Comparison of ENCODE assay signal across 8 mouse cellular contexts in the genomic region with DNA sequence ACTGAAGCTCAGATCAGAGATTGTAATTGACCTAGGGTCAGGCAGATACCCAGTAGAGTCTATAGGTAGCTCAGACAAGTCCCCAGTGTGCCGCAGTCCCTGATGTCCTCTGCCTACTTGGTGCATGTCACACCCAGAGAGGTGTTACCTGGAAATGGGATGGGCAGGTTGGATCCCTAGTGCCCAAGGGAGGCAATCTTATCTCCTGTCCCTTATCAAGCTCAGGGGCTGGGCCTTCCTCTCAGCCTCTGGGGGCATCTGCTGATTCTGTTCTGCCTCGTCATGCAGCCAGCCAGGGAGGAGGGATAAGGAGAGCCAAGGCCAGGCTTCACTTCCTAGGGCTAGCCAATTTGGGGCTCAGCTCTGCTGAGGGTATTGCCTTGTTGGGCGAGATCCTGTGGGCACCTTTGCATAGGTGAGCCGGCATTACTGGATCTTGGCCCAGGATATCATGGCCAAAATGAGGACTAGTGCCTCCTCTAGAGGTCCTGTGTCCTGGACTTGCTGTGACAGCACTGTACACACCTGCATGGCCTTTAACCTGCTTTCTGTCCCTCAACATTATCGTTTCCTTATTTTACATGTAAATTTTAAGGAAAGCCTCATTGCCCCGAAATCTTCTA. TPM values are rescaled to one million over a fixed set of nuclear protein-coding genes. Genes with fewer than 3 reads are reported as not detected.
DNase-seq lines count a peak whose midpoint lies in the region; ATAC-seq lines count a peak whose summit lies in the region.

No protein-coding gene starts in this region.

- peaks cover 20% of the 10 kb centered on the region for H3K4me1 ChIP-seq in heart, embryonic 11.5 days (ENCODE audit: control insufficient read depth, insufficient read depth, low read length)
- peaks cover 2% of the 10 kb centered on the region; the same call in 1 of the 2 replicates for H3K4me1 ChIP-seq in hindbrain, embryonic 11.5 days (replicated peaks; ENCODE audit: control insufficient read depth, insufficient read depth, low read length)
- peaks cover 34% of the 10 kb centered on the region for H3K4me1 ChIP-seq in midbrain, embryonic 12.5 days

- no peak overlapping the region; the same call in 1 of the 2 replicates for H3K27ac ChIP-seq in heart, embryonic 11.5 days (ENCODE audit: low read depth, low read length)
- H3K27ac ChIP-seq in hindbrain, embryonic 11.5 days (ENCODE audit: low read depth, low read length): no peak overlapping the region
- H3K27ac ChIP-seq in midbrain, embryonic 12.5 days (replicated peaks): no peak overlapping the region

- no peak for DNase-seq in heart, adult 9 months (ENCODE audit: low spot score in 2 of 2)
- peak; percentile 57 for DNase-seq in MEL-GATA-1-ER (ENCODE audit: extremely low read depth, low read depth)
- DNase-seq in hindbrain, embryonic 11.5 days (ENCODE audit: low spot score): no peak
- no peak for DNase-seq in urinary bladder, postnatal 4 days (ENCODE audit: low spot score in 2 of 2)
- no peak for DNase-seq in cerebellum, adult 18-20 months
- DNase-seq in ovary, adult 18-20 months (ENCODE audit: low spot score): no peak

- peak overlapping the region; percentile 75 for H3K4me2 ChIP-seq in heart, embryonic 11.5 days
- H3K4me2 ChIP-seq in hindbrain, embryonic 11.5 days (replicated peaks; ENCODE audit: low read depth, low read length): peak overlapping the region; percentile 50; the same call in 1 of the 2 replicates
- peak overlapping the region; percentile 90 for H3K4me2 ChIP-seq in midbrain, embryonic 12.5 days (replicated peaks)

- H3K9ac ChIP-seq in heart, embryonic 11.5 days (ENCODE audit: low read depth, low read length): peak overlapping the region; percentile 93
- peak overlapping the region; percentile 92 for H3K9ac ChIP-seq in hindbrain, embryonic 11.5 days (ENCODE audit: low read depth, low read length)
- H3K9ac ChIP-seq in midbrain, embryonic 12.5 days (replicated peaks): peak overlapping the region; percentile 97; the same call in 1 of the 2 replicates

- H3K9me3 ChIP-seq in heart, embryonic 11.5 days (replicated peaks; ENCODE audit: control insufficient read depth, low read length): no peaks in the 10 kb centered on the region
- no peaks in the 10 kb centered on the region for H3K9me3 ChIP-seq in hindbrain, embryonic 11.5 days (ENCODE audit: control insufficient read depth, low read length)
- H3K9me3 ChIP-seq in midbrain, embryonic 12.5 days: no peaks in the 10 kb centered on the region

- WGBS in heart, embryonic 11.5 days (ENCODE audit: insufficient replicate concordance): 64% methylated on average over 6 of the region's 6 CpGs
- 78% methylated on average over 6 of the region's 6 CpGs for WGBS in hindbrain, embryonic 11.5 days
- 84% methylated on average over 6 of the region's 6 CpGs for WGBS in midbrain, embryonic 12.5 days

- peak overlapping the region; percentile 89 for H3K4me3 ChIP-seq in heart, embryonic 11.5 days (ENCODE audit: low read depth, low read length)
- peak overlapping the region; percentile 89 for H3K4me3 ChIP-seq in hindbrain, embryonic 11.5 days (ENCODE audit: low read depth, low read length)
- H3K4me3 ChIP-seq in midbrain, embryonic 12.5 days: peak overlapping the region; percentile 88

- H3K27me3 ChIP-seq in heart, embryonic 11.5 days (ENCODE audit: control insufficient read depth, insufficient read depth, low read length): no peaks in the 10 kb centered on the region
- no peaks in the 10 kb centered on the region for H3K27me3 ChIP-seq in hindbrain, embryonic 11.5 days (ENCODE audit: control insufficient read depth, insufficient read depth, low read length)
- no peaks in the 10 kb centered on the region for H3K27me3 ChIP-seq in midbrain, embryonic 12.5 days

- H3K36me3 ChIP-seq in heart, embryonic 11.5 days (ENCODE audit: control insufficient read depth, insufficient read depth, low read length): peaks cover 13% of the 10 kb centered on the region
- H3K36me3 ChIP-seq in hindbrain, embryonic 11.5 days (ENCODE audit: control insufficient read depth, insufficient read depth, low read length): peaks cover 5% of the 10 kb centered on the region; the same call in 1 of the 2 replicates
- H3K36me3 ChIP-seq in midbrain, embryonic 12.5 days: peaks cover 28% of the 10 kb centered on the region

- ATAC-seq in heart, embryonic 11.5 days (replicated peaks; ENCODE audit: insufficient number of reproducible peaks, low FRiP score, low TSS enrichment): no peak
- ATAC-seq in hindbrain, embryonic 11.5 days (ENCODE audit: low FRiP score): no peak
- ATAC-seq in midbrain, embryonic 12.5 days (ENCODE audit: low FRiP score, low read depth): no peak

RNA-seq across cellular contexts. Expression of gene Grk6, which starts 1.7 kb away (rescaled TPM):
- polyA plus RNA-seq in heart, embryonic 11.5 days (2014; fragmentation: Nextera tagmentation; extraction: Ambion mirVana): 24.3 and 26.9 TPM in 2 replicates
- 37.6 and 52.3 TPM in 2 replicates for polyA plus RNA-seq in hindbrain, embryonic 11.5 days (2014; fragmentation: Nextera tagmentation; extraction: Ambion mirVana)
- polyA plus RNA-seq in midbrain, embryonic 12.5 days (2016; fragmentation: Nextera tagmentation; extraction: Ambion mirVana): 53.1 and 58.5 TPM in 2 replicates

RNA-seq across cellular contexts. Expression of gene Prr7, which starts 17.5 kb away (rescaled TPM):
- 0.21 and 0.34 TPM in 2 replicates for polyA plus RNA-seq in heart, embryonic 11.5 days (2014; fragmentation: Nextera tagmentation; extraction: Ambion mirVana)
- polyA plus RNA-seq in hindbrain, embryonic 11.5 days (2014; fragmentation: Nextera tagmentation; extraction: Ambion mirVana): 2.4 and 2.5 TPM in 2 replicates
- polyA plus RNA-seq in midbrain, embryonic 12.5 days (2016; fragmentation: Nextera tagmentation; extraction: Ambion mirVana): 2.0 and 2.3 TPM in 2 replicates

RNA-seq across cellular contexts. Expression of gene F12, which starts 20.0 kb away (rescaled TPM):
- polyA plus RNA-seq in heart, embryonic 11.5 days (2014; fragmentation: Nextera tagmentation; extraction: Ambion mirVana): 0.42 and 1.5 TPM in 2 replicates
- polyA plus RNA-seq in hindbrain, embryonic 11.5 days (2014; fragmentation: Nextera tagmentation; extraction: Ambion mirVana): 0.28 TPM in 1 of 2 replicates, not detected in the other
- not detected in 2 replicates for polyA plus RNA-seq in midbrain, embryonic 12.5 days (2016; fragmentation: Nextera tagmentation; extraction: Ambion mirVana)

RNA-seq across cellular contexts. Expression of gene Pfn3, which starts 31.6 kb away (rescaled TPM):
- polyA plus RNA-seq in heart, embryonic 11.5 days (2014; fragmentation: Nextera tagmentation; extraction: Ambion mirVana): not detected in 2 replicates
- not detected in 2 replicates for polyA plus RNA-seq in hindbrain, embryonic 11.5 days (2014; fragmentation: Nextera tagmentation; extraction: Ambion mirVana)
- polyA plus RNA-seq in midbrain, embryonic 12.5 days (2016; fragmentation: Nextera tagmentation; extraction: Ambion mirVana): not detected in 2 replicates

RNA-seq across cellular contexts. Expression of gene Dbn1, which starts 41.3 kb away (rescaled TPM):
- 64.1 and 83.0 TPM in 2 replicates for polyA plus RNA-seq in heart, embryonic 11.5 days (2014; fragmentation: Nextera tagmentation; extraction: Ambion mirVana)
- 277 and 314 TPM in 2 replicates for polyA plus RNA-seq in hindbrain, embryonic 11.5 days (2014; fragmentation: Nextera tagmentation; extraction: Ambion mirVana)
- 558 and 585 TPM in 2 replicates for polyA plus RNA-seq in midbrain, embryonic 12.5 days (2016; fragmentation: Nextera tagmentation; extraction: Ambion mirVana)
